Mouse (Mus musculus) retina, postnatal 7 days (tissue): ENCODE measurements around the gene Msi2.
A peak's percentile ranks its signal among the peaks of the same experiment; 100 is the strongest.

ENCODE experiments used
- DNase-seq: peaks from one replicate; pipeline ENCODE4 v3.0.0-alpha.2; 2012; ENCODE audit warnings: low read depth, low spot score

The Msi2 gene

GRCm38 (mm10) chr11:88564363-88564762 lies 153.9 kb downstream of the Msi2 start:
- no peak for DNase-seq

- no peak for DNase-seq
Measured at GRCm38 (mm10) chr11:88561191-88561590, 157.1 kb downstream of the Msi2 start.

- no peak for DNase-seq
Measured at GRCm38 (mm10) chr11:88560634-88561033, 157.7 kb downstream of the Msi2 start.

- DNase-seq: no peak
Measured at GRCm38 (mm10) chr11:88559365-88559970, 158.8 kb downstream of the Msi2 start.

DNA sequence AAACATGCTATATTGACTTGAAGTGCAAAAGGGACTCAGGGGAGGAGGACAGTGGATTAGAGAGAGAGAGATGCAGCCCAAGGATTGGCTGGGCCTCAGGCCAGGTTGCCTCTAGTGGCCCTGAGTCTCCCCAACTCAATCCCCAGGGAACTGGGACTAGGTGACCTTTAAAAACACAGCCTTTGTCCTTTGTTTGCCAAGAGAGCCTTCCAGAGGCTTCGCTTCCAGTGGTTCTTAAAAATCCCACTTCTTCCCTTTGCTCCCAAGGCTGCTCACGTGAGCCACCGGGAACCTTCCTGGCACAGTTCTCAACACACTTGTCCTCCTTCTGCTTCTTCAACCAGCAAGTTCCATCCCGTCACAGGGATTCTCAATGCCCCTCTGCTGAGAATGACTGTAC lies 159.6 kb downstream of the Msi2 start:
- DNase-seq: no peak

GRCm38 (mm10) chr11:88557828-88558580 lies 160.3 kb downstream of the Msi2 start:
- DNase-seq: no peak

- DNase-seq: no peak
Measured at GRCm38 (mm10) chr11:88557116-88557768, 161.1 kb downstream of the Msi2 start.

GRCm38 (mm10) chr11:88555902-88556549 lies 162.3 kb downstream of the Msi2 start:
- DNase-seq: no peak

- DNase-seq: no peak
Measured at GRCm38 (mm10) chr11:88555232-88555818, 163.0 kb downstream of the Msi2 start.

- no peak for DNase-seq
Measured at GRCm38 (mm10) chr11:88553521-88554310, 164.6 kb downstream of the Msi2 start.

- peak; percentile 55 for DNase-seq
Measured at GRCm38 (mm10) chr11:88552987-88553386, 165.3 kb downstream of the Msi2 start.

- DNase-seq: no peak
Measured at GRCm38 (mm10) chr11:88552385-88552784, 165.9 kb downstream of the Msi2 start.

DNA sequence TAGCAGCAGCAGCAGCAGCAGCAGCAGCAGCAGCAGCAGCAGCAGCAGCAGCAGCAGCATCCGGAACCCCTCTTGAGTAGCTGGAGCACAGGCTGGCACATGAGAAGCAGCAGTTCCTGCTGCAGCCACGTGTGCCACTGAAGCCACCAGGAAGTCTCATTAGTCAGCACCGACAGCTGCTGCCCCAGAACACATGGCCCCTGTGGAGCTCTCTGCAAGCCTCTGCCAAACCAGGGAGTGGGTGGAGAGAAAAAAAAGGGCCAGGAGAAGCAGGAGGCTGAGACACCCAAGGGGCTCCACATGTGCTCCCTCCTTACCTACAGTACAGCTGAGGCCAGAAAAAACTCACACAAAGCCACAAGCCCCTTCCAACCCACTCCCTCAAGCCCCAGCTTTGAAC lies 167.3 kb downstream of the Msi2 start:
- no peak for DNase-seq

GRCm38 (mm10) chr11:88550083-88550907 lies 168.0 kb downstream of the Msi2 start:
- DNase-seq: no peak

- no peak for DNase-seq
Measured at GRCm38 (mm10) chr11:88549529-88549900, 168.8 kb downstream of the Msi2 start.

GRCm38 (mm10) chr11:88548832-88549528 lies 169.3 kb downstream of the Msi2 start:
- no peak for DNase-seq

DNA sequence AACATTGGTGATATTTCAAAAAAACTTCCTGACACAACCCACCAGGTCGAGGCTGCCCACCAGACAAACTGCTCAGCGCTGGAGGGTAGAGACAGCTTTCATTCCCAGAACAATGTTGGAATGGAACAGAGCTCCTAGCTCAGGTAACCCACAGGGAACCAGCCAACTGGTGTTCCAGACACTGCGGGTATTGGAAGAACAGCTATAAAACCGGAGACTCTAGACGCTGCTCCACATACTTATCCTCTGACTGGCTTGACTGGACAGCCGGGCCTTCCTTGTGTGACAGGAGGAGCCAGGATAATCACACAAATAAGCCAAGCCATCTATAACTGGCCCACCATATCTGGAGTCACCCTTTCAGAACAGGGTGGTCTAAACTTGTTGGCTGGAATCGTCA lies 169.9 kb downstream of the Msi2 start:
- DNase-seq: no peak

GRCm38 (mm10) chr11:88543771-88544170 lies 174.5 kb downstream of the Msi2 start:
- DNase-seq: no peak

DNA sequence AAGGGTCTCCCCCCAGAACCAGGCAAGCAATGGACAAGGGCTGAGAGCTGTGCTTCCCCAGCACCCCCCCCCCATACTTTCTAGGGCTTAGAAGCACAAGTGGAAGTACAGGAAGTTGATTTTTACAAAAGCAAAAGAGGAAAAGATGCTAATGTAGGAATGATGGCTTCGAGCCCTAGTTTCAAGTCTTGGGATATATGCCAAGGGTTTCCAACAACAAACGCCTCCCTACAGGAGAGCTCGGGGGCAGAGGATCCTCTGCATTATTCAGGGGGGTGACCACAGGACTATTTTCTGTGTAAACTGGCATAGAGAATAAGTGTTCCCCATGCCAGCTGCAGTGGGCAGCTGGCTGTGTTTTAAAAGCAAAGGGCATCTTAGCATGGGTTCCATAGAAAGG lies 175.5 kb downstream of the Msi2 start:
- no peak for DNase-seq
